Mouse (Mus musculus): ENCODE measurements at regions not wholly inside any gene's neighbourhood (a gene's known extent, or its start where the extent isn't known, plus 50 kb on each side); places are given as distances from the start of the nearest gene placed in this dataset.

DNA sequence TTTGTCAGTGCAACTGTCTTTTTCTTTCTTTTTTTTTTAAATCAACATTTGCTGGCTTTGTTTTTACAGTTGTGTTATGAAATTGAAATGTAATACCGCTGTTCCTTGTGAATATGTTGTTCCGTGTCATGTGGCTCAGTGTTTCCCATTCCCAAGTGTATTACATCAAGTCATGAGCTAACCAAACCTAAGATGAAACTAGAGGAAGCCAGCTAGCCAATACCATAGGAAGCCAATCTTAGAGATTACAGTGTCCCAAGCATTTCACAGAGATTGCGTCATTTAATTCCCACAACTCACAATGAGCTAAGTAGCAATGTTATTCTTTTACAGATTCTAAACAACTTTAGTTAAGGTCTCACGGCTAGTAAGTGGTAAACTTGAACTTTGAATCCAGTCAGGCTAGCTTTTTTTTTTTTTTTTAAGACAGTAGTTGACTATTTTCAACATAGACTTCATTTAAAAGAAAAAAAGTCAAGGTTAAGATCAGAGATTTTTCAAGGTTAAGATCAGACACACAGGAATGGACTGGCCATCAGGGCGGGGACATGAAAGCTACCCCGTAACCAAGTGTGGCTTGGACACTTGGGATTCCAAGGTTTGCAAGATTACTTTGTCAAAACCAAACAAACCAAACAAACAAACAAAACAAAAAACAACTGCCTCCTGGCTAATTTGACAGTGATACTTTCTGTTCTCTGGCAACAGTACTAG lies 64.1 kb upstream of the Arl15 start:
- TF ChIP-seq CTCF (IDR thresholded peaks at IDR 0.05; ENCODE audit: borderline replicate concordance, insufficient read depth, low read depth, low read length), result no peak
- TF ChIP-seq POLR2A (IDR thresholded peaks at IDR 0.05; ENCODE audit: borderline replicate concordance, insufficient read depth, low read length), result no peak
